In genomic region chr5:118174310-118175009, GRCm38 (mm10) we compare ENCODE assay signal across 8 mouse cellular contexts. TPM values are rescaled to one million over a fixed set of nuclear protein-coding genes. Genes with fewer than 3 reads are reported as not detected.
DNase-seq lines count a peak whose midpoint lies in the region; ATAC-seq and TF ChIP-seq lines count a peak whose summit lies in the region.

No protein-coding gene starts in this region.

- H3K4me1 ChIP-seq in lung, embryonic 15.5 days, result peaks cover 23% of the 10 kb centered on the region
- H3K4me1 ChIP-seq in forebrain, embryonic 16.5 days (replicated peaks; ENCODE audit: control insufficient read depth, insufficient read depth, low read length), result peaks cover 28% of the 10 kb centered on the region
- H3K4me1 ChIP-seq in liver, embryonic 15.5 days (replicated peaks), result peaks cover 7% of the 10 kb centered on the region; the same call in 1 of the 2 replicates
- H3K4me1 ChIP-seq in stomach, postnatal 0 days (replicated peaks; ENCODE audit: control insufficient read depth, insufficient read depth), result peaks cover 8% of the 10 kb centered on the region; the same call in 1 of the 2 replicates

- 0 out of 2 replicates have a peak, but pooled peaks cover 6% of the 10 kb centered on the region for H3K9me3 ChIP-seq in lung, embryonic 15.5 days
- H3K9me3 ChIP-seq in forebrain, embryonic 16.5 days (ENCODE audit: control insufficient read depth, low read length), result peaks cover 5% of the 10 kb centered on the region; the same call in 1 of the 2 replicates
- 0 out of 2 replicates have a peak, but pooled peaks cover 3% of the 10 kb centered on the region for H3K9me3 ChIP-seq in liver, embryonic 15.5 days (replicated peaks)
- no peaks in the 10 kb centered on the region for H3K9me3 ChIP-seq in stomach, postnatal 0 days (ENCODE audit: control insufficient read depth, low read length)

- DNase-seq in lung, postnatal 4 days, result no peak
- no peak for DNase-seq in stomach, postnatal 0 days (ENCODE audit: low spot score)
- DNase-seq in cerebellum, postnatal 10 days, result no peak
- no peak for DNase-seq in adrenal gland, postnatal 14 days
- no peak for DNase-seq in frontal cortex, postnatal 25 days (ENCODE audit: low spot score in 2 of 2)

- TF ChIP-seq EP300 in stomach, postnatal 0 days (optimal IDR thresholded peaks at IDR 0.05), result no peak

- ATAC-seq in lung, embryonic 15.5 days (ENCODE audit: borderline replicate concordance, extremely low read depth, low FRiP score, low TSS enrichment), result 0 out of 2 replicates have a peak, but pooled peaks have one; percentile 20
- no peak for ATAC-seq in forebrain, embryonic 16.5 days
- no peak for ATAC-seq in liver, embryonic 15.5 days (ENCODE audit: insufficient read depth)
- no peak for ATAC-seq in stomach, postnatal 0 days (ENCODE audit: low FRiP score, low TSS enrichment)

- 0% methylated on average over 21 of the region's 22 CpGs for WGBS in lung, embryonic 15.5 days
- WGBS in forebrain, embryonic 16.5 days, result under 1% methylated on average over 22 of the region's 22 CpGs
- 2% methylated on average over 22 of the region's 22 CpGs for WGBS in liver, embryonic 15.5 days (ENCODE audit: insufficient replicate concordance)
- WGBS in stomach, postnatal 0 days, result 2% methylated on average over 21 of the region's 22 CpGs

- peak overlapping the region; percentile 41 for H3K4me2 ChIP-seq in lung, embryonic 15.5 days
- peak overlapping the region; percentile 35 for H3K4me2 ChIP-seq in forebrain, embryonic 16.5 days (ENCODE audit: low read length)
- H3K4me2 ChIP-seq in liver, embryonic 15.5 days, result peak overlapping the region; percentile 29
- 0 out of 2 replicates have a peak overlapping the region, but pooled peaks have one; percentile 4 for H3K4me2 ChIP-seq in stomach, postnatal 0 days (replicated peaks; ENCODE audit: low read depth)

- H3K36me3 ChIP-seq in lung, embryonic 15.5 days, result no peaks in the 10 kb centered on the region
- no peaks in the 10 kb centered on the region for H3K36me3 ChIP-seq in forebrain, embryonic 16.5 days (ENCODE audit: control insufficient read depth, insufficient read depth)
- no peaks in the 10 kb centered on the region for H3K36me3 ChIP-seq in liver, embryonic 15.5 days (replicated peaks)
- H3K36me3 ChIP-seq in stomach, postnatal 0 days (ENCODE audit: control insufficient read depth, insufficient read depth, low read length), result no peaks in the 10 kb centered on the region

- H3K27ac ChIP-seq in lung, embryonic 15.5 days, result no peak overlapping the region
- no peak overlapping the region for H3K27ac ChIP-seq in forebrain, embryonic 16.5 days (ENCODE audit: low read length)
- no peak overlapping the region for H3K27ac ChIP-seq in liver, embryonic 15.5 days (replicated peaks)
- H3K27ac ChIP-seq in stomach, postnatal 0 days (replicated peaks), result no peak overlapping the region

- no peak overlapping the region for H3K9ac ChIP-seq in lung, embryonic 15.5 days
- H3K9ac ChIP-seq in forebrain, embryonic 16.5 days (replicated peaks; ENCODE audit: low read depth, low read length), result no peak overlapping the region
- no peak overlapping the region for H3K9ac ChIP-seq in liver, embryonic 15.5 days
- H3K9ac ChIP-seq in stomach, postnatal 0 days (ENCODE audit: low read length), result no peak overlapping the region

- H3K4me3 ChIP-seq in lung, embryonic 15.5 days, result peak overlapping the region; percentile 12
- H3K4me3 ChIP-seq in forebrain, embryonic 16.5 days (replicated peaks; ENCODE audit: low read length), result peak overlapping the region; percentile 20; the same call in 1 of the 2 replicates
- H3K4me3 ChIP-seq in liver, embryonic 15.5 days (replicated peaks), result 0 out of 2 replicates have a peak overlapping the region, but pooled peaks have one; percentile 4
- H3K4me3 ChIP-seq in stomach, postnatal 0 days (ENCODE audit: low read depth, low read length), result no peak overlapping the region; the same call in 1 of the 2 replicates

- peaks cover 67% of the 10 kb centered on the region for H3K27me3 ChIP-seq in lung, embryonic 15.5 days
- peaks cover 36% of the 10 kb centered on the region for H3K27me3 ChIP-seq in forebrain, embryonic 16.5 days (replicated peaks; ENCODE audit: control insufficient read depth, insufficient read depth, low read length)
- peaks cover 73% of the 10 kb centered on the region for H3K27me3 ChIP-seq in liver, embryonic 15.5 days
- peaks cover 13% of the 10 kb centered on the region; the same call in 1 of the 2 replicates for H3K27me3 ChIP-seq in stomach, postnatal 0 days (ENCODE audit: control insufficient read depth, insufficient read depth, low read length)

- no peak for TF ChIP-seq CTCF in stomach, postnatal 0 days (IDR thresholded peaks at IDR 0.05; ENCODE audit: low read depth)

RNA-seq across cellular contexts. Expression of gene Hrk, which starts 10.0 kb away (rescaled TPM):
- 0.06 TPM in 1 of 2 replicates, not detected in the other for polyA plus RNA-seq in lung, embryonic 15.5 days (2015; fragmentation: Nextera tagmentation; extraction: Ambion mirVana)
- polyA plus RNA-seq in forebrain, embryonic 16.5 days (2015; fragmentation: Nextera tagmentation; extraction: Ambion mirVana), result 2.3 and 3.3 TPM in 2 replicates
- not detected in 2 replicates for polyA plus RNA-seq in liver, embryonic 15.5 days (2015; fragmentation: Nextera tagmentation; extraction: Ambion mirVana)
- polyA plus RNA-seq in stomach, postnatal 0 days (2015; fragmentation: Nextera tagmentation; extraction: Ambion mirVana), result 0.18 and 0.41 TPM in 2 replicates
- total RNA-seq in adrenal gland, postnatal 14 days (2021), result 0.22 and 0.71 TPM in 2 replicates

RNA-seq across cellular contexts. Expression of gene Fbxw8, which starts 19.2 kb away (rescaled TPM):
- polyA plus RNA-seq in lung, embryonic 15.5 days (2015; fragmentation: Nextera tagmentation; extraction: Ambion mirVana), result 30.2 and 30.9 TPM in 2 replicates
- polyA plus RNA-seq in forebrain, embryonic 16.5 days (2015; fragmentation: Nextera tagmentation; extraction: Ambion mirVana), result 21.5 and 24.7 TPM in 2 replicates
- 7.7 and 8.1 TPM in 2 replicates for polyA plus RNA-seq in liver, embryonic 15.5 days (2015; fragmentation: Nextera tagmentation; extraction: Ambion mirVana)
- polyA plus RNA-seq in stomach, postnatal 0 days (2015; fragmentation: Nextera tagmentation; extraction: Ambion mirVana), result 14.0 and 14.2 TPM in 2 replicates
- 49.7 and 56.2 TPM in 2 replicates for total RNA-seq in adrenal gland, postnatal 14 days (2021)
